Mouse (Mus musculus) heart, adult 2 months (tissue): Measurements from ENCODE around the gene Slc18a2. TPM values are rescaled to one million over a fixed set of nuclear protein-coding genes. Genes with fewer than 3 reads are reported as not detected.

ENCODE experiments used
- DNase-seq, 2 experiments: peaks; one replicate each; pipeline ENCODE4 v3.0.0; 2021
- H3K27ac ChIP-seq: fragments of 200-600 bp; 2 replicates; pipeline ENCODE4 v1.8.1; 2022
- H3K27me3 ChIP-seq: fragments of 200-500 bp; 2 replicates; pipeline ENCODE4 v1.6.1; 2012; ENCODE audit warnings: mild to moderate bottlenecking, low read length, inconsistent platforms, mixed read lengths; ENCODE audit not compliant: control insufficient read depth, insufficient read depth
- H3K36me3 ChIP-seq: fragments of 200-500 bp; 2 replicates; pipeline ENCODE4 v1.6.1; 2012; ENCODE audit warnings: low read length, inconsistent platforms; ENCODE audit not compliant: control insufficient read depth, insufficient read depth
- H3K4me1 ChIP-seq: fragments of 200-500 bp; 2 replicates; pipeline ENCODE4 v1.6.1; 2011; ENCODE audit warnings: low read length; ENCODE audit not compliant: control insufficient read depth, insufficient read depth
- H3K4me3 ChIP-seq: fragments of 200-600 bp; 2 replicates; pipeline ENCODE4 v1.8.1; 2022
- H3K79me2 ChIP-seq: fragments of 200-500 bp; replicated peaks from 2 replicates; pipeline ENCODE4 v1.6.1; 2012; ENCODE audit warnings: mild to moderate bottlenecking, inconsistent platforms, low read length, moderate library complexity, mixed read lengths; ENCODE audit not compliant: control insufficient read depth, insufficient read depth
- H3K9ac ChIP-seq: fragments of 200-500 bp; 2 replicates; pipeline ENCODE4 v1.6.1; 2012; ENCODE audit warnings: low read depth, mild to moderate bottlenecking, control low read depth, inconsistent platforms, low read length, mixed read lengths
- CTCF ChIP-seq: fragments of 200-600 bp; IDR thresholded peaks from 2 replicates; pipeline ENCODE4 v1.8.1; 2022; ENCODE audit warnings: antibody characterized with exemption, mild to moderate bottlenecking, moderate library complexity
- EP300 ChIP-seq: fragments of 200-500 bp; IDR thresholded peaks from 2 replicates; pipeline ENCODE4 v1.6.1; 2011; ENCODE audit warnings: low read depth, low read length, control low read depth; ENCODE audit not compliant: insufficient read depth
- POLR2A ChIP-seq: fragments of 200-500 bp; IDR thresholded peaks from 2 replicates; pipeline ENCODE4 v1.6.1; 2011; ENCODE audit warnings: mild to moderate bottlenecking, low read depth, low read length, control low read depth; ENCODE audit not compliant: insufficient read depth
- WGBS: fragments of 180-500 bp; shearing (Covaris S2); methylation state at CpG from one replicate; pipeline ENCODE4 v1.1.7; 2018; 5-methylcytosine and 5-hydroxymethylcytosine counted together
- intact Hi-C: fragments of 180-260 bp; cut with DNase I; formaldehyde crosslinking; loops from one replicate; pipeline ENCODE4 v1.15.1; 2025
- polyA plus RNA-seq: library from polyadenylated mRNA; depleted of rRNA; stranded (reverse); fragments of >200 nt; gene quantifications from 2 replicates; pipeline ENCODE4 v1.2.3, GENCODE M21; 2012
- total RNA-seq, 2 experiments: library from RNA; stranded (reverse); gene quantifications; 2 replicates each; pipeline ENCODE4 v1.2.3; 2021

Gene Slc18a2
- total and polyA plus RNA-seq, 3 experiments = 0.61 to 0.94 (median 0.80) TPM

GRCm38 (mm10) chr19:59321990-59322389, 61.3 kb downstream of the Slc18a2 start, which contains the start of gene Rps12-ps3:
Gene Rps12-ps3 (plus strand): TSS chr19:59322290.
- Histone ChIP-seq H3K9ac (no peak within 1 kb of the TSS), H3K27me3 (no peaks in the 10 kb centered on the region), H3K4me1 (0 out of 2 replicates have a peak, but pooled peaks cover 1% of the 10 kb centered on the region), H3K36me3 (peaks cover 4% of the 10 kb centered on the region), H3K79me2 (peaks cover 9% of the 10 kb centered on the region), H3K4me3 (no peak within 1 kb of the TSS), H3K27ac (no peak within 1 kb of the TSS)
- TF ChIP-seq EP300 (no peak), CTCF (no peak), POLR2A (no peak)
- intact Hi-C loops = no loop called here
- WGBS = 97% methylated on average over 14 of the region's 14 CpGs
- no peak for DNase-seq

DNA sequence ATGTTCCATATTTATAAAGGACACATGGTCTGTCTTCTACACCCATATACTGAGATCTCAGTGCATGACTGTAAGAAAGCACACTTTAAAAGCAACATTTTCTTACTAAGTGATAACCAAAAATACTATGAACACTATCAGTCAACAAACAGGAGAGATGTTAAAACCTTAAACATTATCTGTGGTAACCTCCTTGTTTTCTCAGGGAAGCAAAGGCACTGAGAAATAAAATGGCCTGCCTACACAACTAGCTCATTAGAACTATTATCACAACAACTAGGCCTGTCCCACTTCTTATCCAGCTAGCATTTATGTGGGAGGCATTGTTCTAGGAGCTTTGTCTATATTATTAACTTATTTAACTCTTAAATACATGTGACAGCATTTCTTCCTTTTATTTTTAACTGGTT, 70.1 kb downstream of the Slc18a2 start:
- intact Hi-C loops = no loop called here
- no peak overlapping the region for H3K4me3 ChIP-seq
- H3K27me3 ChIP-seq = no peaks in the 10 kb centered on the region
- no peak overlapping the region for H3K27ac ChIP-seq
- DNase-seq = no peak
- no peaks in the 10 kb centered on the region for H3K4me1 ChIP-seq
- no peaks in the 10 kb centered on the region; the same call in 1 of the 2 replicates for H3K36me3 ChIP-seq
- TF ChIP-seq CTCF (no peak), POLR2A (no peak), EP300 (no peak)
- no peak overlapping the region for H3K9ac ChIP-seq
- peaks cover 3% of the 10 kb centered on the region; the same call in 1 of the 2 replicates for H3K79me2 ChIP-seq

DNA sequence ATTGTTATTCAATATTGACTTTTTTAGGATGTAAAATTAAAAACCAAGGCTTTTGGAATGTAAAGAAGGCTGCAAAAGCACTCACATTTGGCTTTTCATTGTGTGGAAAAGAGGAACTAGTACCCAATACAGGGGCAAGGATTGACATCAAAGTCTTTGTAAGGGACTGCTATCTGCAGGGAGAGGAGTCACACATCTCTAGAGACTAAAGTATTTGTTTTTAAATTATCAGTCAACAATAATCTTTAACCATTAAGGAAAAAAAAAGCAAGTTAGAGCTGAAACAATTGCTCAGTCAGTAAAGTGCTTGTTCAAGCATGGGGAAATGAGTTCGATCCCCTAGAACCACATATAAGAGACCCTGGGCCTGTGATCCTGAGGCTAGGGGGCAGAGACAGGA, 76.0 kb downstream of the Slc18a2 start:
- no peak for DNase-seq
- Histone ChIP-seq H3K27ac (no peak overlapping the region), H3K4me3 (no peak overlapping the region), H3K79me2 (peaks cover 3% of the 10 kb centered on the region; the same call in 1 of the 2 replicates), H3K9ac (no peak overlapping the region), H3K27me3 (no peaks in the 10 kb centered on the region), H3K36me3 (peaks cover 4% of the 10 kb centered on the region), H3K4me1 (no peaks in the 10 kb centered on the region; the same call in 1 of the 2 replicates)
- intact Hi-C loops = no loop called here
- 100% methylated on average over 1 of the region's 1 CpGs for WGBS
- TF ChIP-seq EP300 = no peak
- no peak for TF ChIP-seq POLR2A
- no peak for TF ChIP-seq CTCF

GRCm38 (mm10) chr19:59337872-59338681, 77.4 kb downstream of the Slc18a2 start:
- 85% methylated on average over 3 of the region's 3 CpGs for WGBS
- Histone ChIP-seq H3K4me1 (peaks cover 2% of the 10 kb centered on the region), H3K27ac (no peak overlapping the region), H3K36me3 (peaks cover 7% of the 10 kb centered on the region), H3K9ac (no peak overlapping the region), H3K27me3 (no peaks in the 10 kb centered on the region), H3K4me3 (no peak overlapping the region), H3K79me2 (peaks cover 2% of the 10 kb centered on the region; the same call in 1 of the 2 replicates)
- DNase-seq = no peak
- TF ChIP-seq CTCF (no peak), EP300 (no peak), POLR2A (no peak)
- intact Hi-C loops = no loop called here

- WGBS = 68% methylated on average over 3 of the region's 3 CpGs
- intact Hi-C loops = loop anchor here (10.0 kb wide), 1 partner anchor 395 kb away; the partner anchor contains the start of genes Eno4 and Hspa12a
- H3K36me3 ChIP-seq = peaks cover 10% of the 10 kb centered on the region
Measured at GRCm38 (mm10) chr19:59339908-59340307, 79.2 kb downstream of the Slc18a2 start.

DNA sequence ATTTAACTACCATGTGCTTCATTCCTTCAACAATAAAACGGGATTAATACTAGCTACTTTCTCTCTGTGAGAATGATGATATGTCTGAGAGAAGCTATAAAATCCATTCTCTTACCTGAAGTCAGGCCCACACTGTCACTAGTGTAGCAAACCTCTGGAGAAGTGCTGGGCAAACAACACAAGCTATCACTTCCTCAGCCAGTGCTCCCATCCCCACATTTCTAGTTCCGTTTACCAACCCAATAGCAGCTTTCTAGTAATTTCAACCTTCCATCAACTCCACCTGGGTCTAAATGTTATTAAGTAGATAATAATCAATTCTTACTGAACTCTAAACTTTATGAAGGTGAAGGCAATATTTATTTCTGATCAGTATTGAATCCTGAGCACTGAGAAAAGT, 82.3 kb downstream of the Slc18a2 start:
- TF ChIP-seq CTCF = no peak
- TF ChIP-seq POLR2A = no peak
- WGBS = 36% methylated on average over 2 of the region's 2 CpGs
- Histone ChIP-seq H3K36me3 (peaks cover 10% of the 10 kb centered on the region), H3K4me3 (no peak overlapping the region), H3K27me3 (no peaks in the 10 kb centered on the region), H3K4me1 (peaks cover 3% of the 10 kb centered on the region), H3K79me2 (peaks cover 5% of the 10 kb centered on the region), H3K9ac (no peak overlapping the region; the same call in 1 of the 2 replicates), H3K27ac (no peak overlapping the region)
- intact Hi-C loops = loop anchor here (10.0 kb wide), 1 partner anchor 398 kb away; the partner anchor contains the start of genes Eno4 and Hspa12a
- DNase-seq = no peak

More at GRCm38 (mm10) chr19:59339908-59340307, 79.2 kb downstream of the Slc18a2 start:
- TF ChIP-seq CTCF (no peak), EP300 (no peak), POLR2A (no peak)
- DNase-seq = no peak
- peaks cover 4% of the 10 kb centered on the region for H3K79me2 ChIP-seq
- no peaks in the 10 kb centered on the region for H3K27me3 ChIP-seq
- H3K27ac ChIP-seq = no peak overlapping the region
- H3K4me1 ChIP-seq = peaks cover 3% of the 10 kb centered on the region
- no peak overlapping the region for H3K9ac ChIP-seq
- no peak overlapping the region for H3K4me3 ChIP-seq
